Mouse (Mus musculus): ENCODE results near the gene Tmem123. TPM values are rescaled to one million over a fixed set of nuclear protein-coding genes. Genes with fewer than 3 reads are reported as not detected.

The Tmem123 gene
- total and polyA plus RNA-seq, 3 experiments, result 43.5 to 88.8 TPM; not detected in 1

DNA sequence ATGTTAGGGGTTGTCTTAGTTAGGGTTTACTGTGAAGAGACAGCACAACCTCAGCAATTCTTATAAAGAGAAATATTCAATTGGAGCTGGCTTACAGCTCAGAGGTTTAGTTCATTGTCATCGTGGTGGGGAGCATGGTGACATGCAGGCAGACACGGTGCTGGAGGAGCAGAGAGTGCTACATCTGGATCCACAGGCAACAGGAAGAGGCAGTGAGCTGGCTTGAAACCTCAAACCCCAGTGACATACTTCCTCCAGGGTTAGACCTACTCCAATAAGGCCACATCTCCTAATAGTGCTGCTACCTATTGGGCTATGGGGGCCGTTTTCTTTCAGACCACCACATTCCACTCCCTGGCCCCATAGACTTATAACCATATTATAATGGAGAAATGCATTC, 12.1 kb downstream of the Tmem123 start:
- Histone ChIP-seq H3K9ac (ENCODE audit: control insufficient read depth, low read depth, low read length, poor library complexity, severe bottlenecking) (no peak overlapping the region), H3K9me3 (replicated peaks; ENCODE audit: insufficient read depth, low read length) (no peaks in the 10 kb centered on the region), H3K79me2 (ENCODE audit: control insufficient read depth, insufficient read depth, low read length, poor library complexity) (no peaks in the 10 kb centered on the region), H3K27me3 (ENCODE audit: control insufficient read depth in 1 of 2, insufficient read depth in 2 of 2, low read length in 2 of 2) (no peaks in the 10 kb centered on the region), H3K4me3 (ENCODE audit: control insufficient read depth in 1 of 2, insufficient read depth in 1 of 2, low read depth in 2 of 2, low read length in 2 of 2) (no peak overlapping the region), H3K36me3 (ENCODE audit: control insufficient read depth in 1 of 2, insufficient read depth in 2 of 2, low read length in 2 of 2) (peaks cover 7 to 26% of the 10 kb centered on the region in 2 experiments), H3K4me1 (ENCODE audit: control insufficient read depth in 1 of 2, insufficient read depth in 2 of 2, low read length in 2 of 2) (peaks cover 13 to 26% of the 10 kb centered on the region in 2 experiments), H3K27ac (ENCODE audit: control insufficient read depth, low read depth, low read length) (no peak overlapping the region)
- no peak for DNase-seq (ENCODE audit: low read depth, low spot score)
- no peak for TF ChIP-seq TAL1 (IDR thresholded peaks at IDR 0.05; ENCODE audit: low read length)
- TF ChIP-seq RCOR1 (IDR thresholded peaks at IDR 0.05; ENCODE audit: low read depth, low read length), result no peak
- no peak for TF ChIP-seq MYC (IDR thresholded peaks at IDR 0.05; ENCODE audit: low read depth, low read length)
- TF ChIP-seq ZKSCAN1 (IDR thresholded peaks at IDR 0.05; ENCODE audit: low read depth, low read length), result no peak
- TF ChIP-seq ETS1 (IDR thresholded peaks at IDR 0.05; ENCODE audit: low read depth, low read length), result no peak
- TF ChIP-seq SIN3A (IDR thresholded peaks at IDR 0.05; ENCODE audit: low read length), result no peak
- no peak for TF ChIP-seq MEF2A (IDR thresholded peaks at IDR 0.05; ENCODE audit: extremely low read depth, insufficient replicate concordance, low read depth, low read length, poor library complexity, severe bottlenecking)
- TF ChIP-seq UBTF (IDR thresholded peaks at IDR 0.05; ENCODE audit: borderline replicate concordance, insufficient read depth, low read depth, low read length), result no peak
- no peak for TF ChIP-seq BHLHE40 (IDR thresholded peaks at IDR 0.05; ENCODE audit: borderline replicate concordance, low read depth, low read length)

- no peaks in the 10 kb centered on the region for H3K79me2 ChIP-seq (ENCODE audit: control insufficient read depth, insufficient read depth, low read length, poor library complexity)
- no peak overlapping the region for H3K9ac ChIP-seq (ENCODE audit: control insufficient read depth, low read depth, low read length, poor library complexity, severe bottlenecking)
- no peak overlapping the region for H3K4me3 ChIP-seq (ENCODE audit: control insufficient read depth in 1 of 2, insufficient read depth in 1 of 2, low read depth in 2 of 2, low read length in 2 of 2)
- DNase-seq (ENCODE audit: low read depth, low spot score), result no peak
- H3K4me1 ChIP-seq (ENCODE audit: control insufficient read depth in 1 of 2, insufficient read depth in 2 of 2, low read length in 2 of 2), result peaks cover 19 to 30% of the 10 kb centered on the region in 2 experiments
- TF ChIP-seq TBP (IDR thresholded peaks at IDR 0.05; ENCODE audit: low read depth, low read length) (no peak), POLR2A (IDR thresholded peaks at IDR 0.05; ENCODE audit: control insufficient read depth in 1 of 2, insufficient read depth in 1 of 2, low read depth in 1 of 2, low read length in 2 of 2, poor library complexity in 1 of 2) (0 out of 4 replicates have a peak, but pooled peaks of 1 of the 2 experiments have one; percentile 9), CHD2 (IDR thresholded peaks at IDR 0.05; ENCODE audit: low read length) (no peak), NELFE (IDR thresholded peaks at IDR 0.05; ENCODE audit: low read depth, low read length) (no peak)
- no peak overlapping the region for H3K27ac ChIP-seq (ENCODE audit: control insufficient read depth, low read depth, low read length)
- no peaks in the 10 kb centered on the region for H3K9me3 ChIP-seq (replicated peaks; ENCODE audit: insufficient read depth, low read length)
- peaks cover 12 to 33% of the 10 kb centered on the region in 2 experiments for H3K36me3 ChIP-seq (ENCODE audit: control insufficient read depth in 1 of 2, insufficient read depth in 2 of 2, low read length in 2 of 2)
- no peaks in the 10 kb centered on the region for H3K27me3 ChIP-seq (ENCODE audit: control insufficient read depth in 1 of 2, insufficient read depth in 2 of 2, low read length in 2 of 2)
Measured at GRCm38 (mm10) chr9:7776940-7777339, 13.1 kb downstream of the Tmem123 start.

DNA sequence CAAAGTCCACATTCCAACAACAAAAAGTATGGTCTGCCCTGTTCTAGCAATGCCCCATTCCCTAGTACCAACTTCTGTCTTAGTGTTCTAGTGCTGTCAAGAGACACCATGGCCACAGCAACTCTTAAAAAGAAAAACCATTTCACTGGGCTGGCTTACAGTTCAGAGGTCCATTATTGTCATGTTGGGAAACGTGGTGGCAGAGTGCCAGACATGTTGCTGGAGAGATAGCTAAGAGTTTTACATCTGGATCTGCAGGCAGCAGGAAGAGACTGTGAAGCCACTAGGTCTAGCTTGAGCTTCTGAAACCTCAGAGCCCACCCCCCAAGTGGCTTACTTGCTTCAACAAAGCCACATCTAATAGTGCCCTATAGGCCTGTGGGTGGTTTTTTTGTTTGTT, 13.8 kb downstream of the Tmem123 start:
- no peak overlapping the region for H3K4me3 ChIP-seq (ENCODE audit: control insufficient read depth in 1 of 2, insufficient read depth in 1 of 2, low read depth in 2 of 2, low read length in 2 of 2)
- H3K79me2 ChIP-seq (ENCODE audit: control insufficient read depth, insufficient read depth, low read length, poor library complexity), result no peaks in the 10 kb centered on the region
- peaks cover 19 to 30% of the 10 kb centered on the region in 2 experiments for H3K4me1 ChIP-seq (ENCODE audit: control insufficient read depth in 1 of 2, insufficient read depth in 2 of 2, low read length in 2 of 2)
- H3K36me3 ChIP-seq (ENCODE audit: control insufficient read depth in 1 of 2, insufficient read depth in 2 of 2, low read length in 2 of 2), result peaks cover 12 to 33% of the 10 kb centered on the region in 2 experiments
- no peaks in the 10 kb centered on the region for H3K9me3 ChIP-seq (replicated peaks; ENCODE audit: insufficient read depth, low read length)
- no peak overlapping the region for H3K27ac ChIP-seq (ENCODE audit: control insufficient read depth, low read depth, low read length)
- TF ChIP-seq ETS1 (IDR thresholded peaks at IDR 0.05; ENCODE audit: low read depth, low read length) (peak; percentile 65), SMC3 (IDR thresholded peaks at IDR 0.05; ENCODE audit: low read depth, low read length) (no peak), SIN3A (IDR thresholded peaks at IDR 0.05; ENCODE audit: low read length) (peak; percentile 60), CHD2 (IDR thresholded peaks at IDR 0.05; ENCODE audit: low read length) (no peak), NRF1 (IDR thresholded peaks at IDR 0.05; ENCODE audit: insufficient read depth, low read depth, low read length, poor library complexity, severe bottlenecking) (no peak), TAL1 (IDR thresholded peaks at IDR 0.05; ENCODE audit: low read length) (peak; percentile 59), MXI1 (IDR thresholded peaks at IDR 0.05; ENCODE audit: low read depth, low read length) (0 out of 2 replicates have a peak, but pooled peaks have one; percentile 47), POLR2AphosphoS5 (IDR thresholded peaks at IDR 0.05; ENCODE audit: borderline replicate concordance, low read depth, low read length) (no peak), TCF12 (IDR thresholded peaks at IDR 0.05; ENCODE audit: low read depth, low read length) (peak; percentile 45; the same call in 1 of the 2 replicates), EP300 (IDR thresholded peaks at IDR 0.05; ENCODE audit: low read depth in 1 of 2, low read length in 2 of 2) (peak; percentile 39 to 62), CHD1 (IDR thresholded peaks at IDR 0.05; ENCODE audit: low read depth, low read length) (no peak), GATA1 (IDR thresholded peaks at IDR 0.05; ENCODE audit: low read depth, low read length) (peak; percentile 45; the same call in 1 of the 2 replicates)
- peak; percentile 87 for DNase-seq (ENCODE audit: low read depth, low spot score)
- no peak overlapping the region for H3K9ac ChIP-seq (ENCODE audit: control insufficient read depth, low read depth, low read length, poor library complexity, severe bottlenecking)
- H3K27me3 ChIP-seq (ENCODE audit: control insufficient read depth in 1 of 2, insufficient read depth in 2 of 2, low read length in 2 of 2), result no peaks in the 10 kb centered on the region
